11 mouse cellular contexts compared by ENCODE assay signal in genomic region chr1:75361750-75362149, GRCm38 (mm10). TPM values are rescaled to one million over a fixed set of nuclear protein-coding genes. Genes with fewer than 3 reads are reported as not detected.
DNase-seq lines count a peak whose midpoint lies in the region; ATAC-seq and TF ChIP-seq lines count a peak whose summit lies in the region.
"Had no signal": no experiment of that assay in that cellular context is flagged by ENCODE, and none has a peak within 500 bp of the region (broad histone marks: within the 10 kb centered on the region; RNA-seq: fewer than 3 reads in every experiment).

No protein-coding gene starts in this region.

- peaks cover 10% of the 10 kb centered on the region for H3K79me3 ChIP-seq in C2C12 (ENCODE audit: low read depth)

- peak overlapping the region; percentile 13; the same call in 1 of the 2 replicates for H3K4me2 ChIP-seq in kidney, embryonic 16.5 days (replicated peaks; ENCODE audit: low read depth, low read length)
- H3K4me2 ChIP-seq in intestine, embryonic 14.5 days (ENCODE audit: low read length), result peak overlapping the region; percentile 73; the same call in 1 of the 2 replicates

- peak overlapping the region; percentile 55 for H3ac ChIP-seq in C2C12 (ENCODE audit: control insufficient read depth, insufficient read length, low read depth)

- peaks cover 39% of the 10 kb centered on the region for H3K4me1 ChIP-seq in kidney, embryonic 16.5 days (ENCODE audit: insufficient read depth, low read length)
- H3K4me1 ChIP-seq in intestine, embryonic 14.5 days (replicated peaks; ENCODE audit: control insufficient read depth, insufficient read depth, low read length), result peaks cover 3% of the 10 kb centered on the region; the same call in 1 of the 2 replicates
- peaks cover 33% of the 10 kb centered on the region for H3K4me1 ChIP-seq in embryonic facial prominence, embryonic 10.5 days

- H3K9me3 ChIP-seq in kidney, embryonic 16.5 days (ENCODE audit: low read length), result no peaks in the 10 kb centered on the region
- no peaks in the 10 kb centered on the region for H3K9me3 ChIP-seq in intestine, embryonic 14.5 days (ENCODE audit: control insufficient read depth, low read length)
- H3K9me3 ChIP-seq in embryonic facial prominence, embryonic 10.5 days, result no peaks in the 10 kb centered on the region
- H3K9me3 ChIP-seq: hindbrain, embryonic 12.5 days had no signal

- H3K36me3 ChIP-seq in kidney, embryonic 16.5 days (ENCODE audit: insufficient read depth, low read length), result no peaks in the 10 kb centered on the region
- H3K36me3 ChIP-seq in C2C12 (ENCODE audit: control insufficient read depth, insufficient read depth), result no peaks in the 10 kb centered on the region
- 0 out of 2 replicates have a peak, but pooled peaks cover 7% of the 10 kb centered on the region for H3K36me3 ChIP-seq in intestine, embryonic 14.5 days (ENCODE audit: control insufficient read depth, insufficient read depth, low read length)
- no peaks in the 10 kb centered on the region for H3K36me3 ChIP-seq in embryonic facial prominence, embryonic 10.5 days (replicated peaks)
- H3K36me3 ChIP-seq: hindbrain, embryonic 12.5 days had no signal

- no peak overlapping the region for H3K9ac ChIP-seq in kidney, embryonic 16.5 days (replicated peaks; ENCODE audit: low read length)
- H3K9ac ChIP-seq in intestine, embryonic 14.5 days (ENCODE audit: low read length), result no peak overlapping the region
- H3K9ac ChIP-seq: hindbrain, embryonic 12.5 days had no signal

- no peak for TF ChIP-seq CTCF in C2C12 (IDR thresholded peaks at IDR 0.05; ENCODE audit: control insufficient read depth, insufficient read depth, insufficient read length)

- 32% methylated on average over 4 of the region's 4 CpGs for WGBS in kidney, embryonic 16.5 days
- WGBS in intestine, embryonic 14.5 days, result 33% methylated on average over 4 of the region's 4 CpGs
- WGBS in embryonic facial prominence, embryonic 10.5 days, result 32% methylated on average over 4 of the region's 4 CpGs

- ATAC-seq in kidney, embryonic 16.5 days (ENCODE audit: low FRiP score, low TSS enrichment), result no peak
- ATAC-seq in intestine, embryonic 14.5 days (replicated peaks; ENCODE audit: low FRiP score, low TSS enrichment, low read depth), result no peak
- no peak for ATAC-seq in megakaryocyte, adult 5-6 weeks (ENCODE audit: poor library complexity, severe bottlenecking)

- DNase-seq in kidney, adult 18-20 months, result no peak
- peak; percentile 87 for DNase-seq in adipocyte (ENCODE audit: low spot score)
- no peak for DNase-seq in intestine, embryonic 14.5 days (ENCODE audit: low spot score)
- DNase-seq in yolk sac, embryonic 10.5 days (ENCODE audit: low spot score), result no peak
- DNase-seq in embryonic facial prominence, embryonic 10.5 days (ENCODE audit: low spot score), result no peak
- DNase-seq: cerebellum, adult 11-12 months; midbrain, embryonic 14.5 days had no signal

- peaks cover 27% of the 10 kb centered on the region; the same call in 1 of the 2 replicates for H3K27me3 ChIP-seq in kidney, embryonic 16.5 days (ENCODE audit: insufficient read depth, low read length)
- no peaks in the 10 kb centered on the region for H3K27me3 ChIP-seq in C2C12 (ENCODE audit: control insufficient read depth, insufficient read depth, insufficient read length)
- H3K27me3 ChIP-seq in intestine, embryonic 14.5 days (replicated peaks; ENCODE audit: control insufficient read depth, insufficient read depth, low read length), result peaks cover 6% of the 10 kb centered on the region; the same call in 1 of the 2 replicates
- H3K27me3 ChIP-seq in embryonic facial prominence, embryonic 10.5 days (replicated peaks; ENCODE audit: low read depth, poor library complexity, severe bottlenecking), result peaks cover 70% of the 10 kb centered on the region

- no peak overlapping the region for H3K4me3 ChIP-seq in kidney, embryonic 16.5 days (ENCODE audit: low read length)
- H3K4me3 ChIP-seq in C2C12 (ENCODE audit: insufficient read depth, poor library complexity, severe bottlenecking), result no peak overlapping the region
- no peak overlapping the region for H3K4me3 ChIP-seq in intestine, embryonic 14.5 days (ENCODE audit: low read depth, low read length)
- no peak overlapping the region for H3K4me3 ChIP-seq in embryonic facial prominence, embryonic 10.5 days
- H3K4me3 ChIP-seq: hindbrain, embryonic 12.5 days had no signal

- H3K27ac ChIP-seq in kidney, embryonic 16.5 days (ENCODE audit: low read length), result no peak overlapping the region
- H3K27ac ChIP-seq in intestine, embryonic 14.5 days (ENCODE audit: low read depth), result no peak overlapping the region
- no peak overlapping the region for H3K27ac ChIP-seq in embryonic facial prominence, embryonic 10.5 days (replicated peaks)
- H3K27ac ChIP-seq: hindbrain, embryonic 12.5 days had no signal

- peaks cover 31% of the 10 kb centered on the region for H3K79me2 ChIP-seq in C2C12 (ENCODE audit: control insufficient read depth, insufficient read depth)

TF ChIP-seq in C2C12, 6 proteins besides CTCF, POLR2A, EP300 and RAD21:
- no peak for TF ChIP-seq MAX (IDR thresholded peaks at IDR 0.05)
- no peak for TF ChIP-seq USF1 (IDR thresholded peaks at IDR 0.05; ENCODE audit: low read depth)
- no peak for TF ChIP-seq CEBPB (IDR thresholded peaks at IDR 0.05; ENCODE audit: low read depth)
- no peak for TF ChIP-seq FOSL1 (IDR thresholded peaks at IDR 0.05; ENCODE audit: insufficient read depth, low read length, poor library complexity, severe bottlenecking)
- TF ChIP-seq MYOG (IDR thresholded peaks at IDR 0.05; ENCODE audit: control insufficient read depth, extremely low read depth, insufficient read length), result no peak
- TF ChIP-seq MYOD1 (IDR thresholded peaks at IDR 0.05; ENCODE audit: control insufficient read depth, insufficient read length, low read depth), result no peak

RNA-seq across cellular contexts. Expression of gene Des, which starts 1.6 kb away (rescaled TPM):
- 41.6 and 53.6 TPM in 2 replicates for polyA plus RNA-seq in kidney, embryonic 16.5 days (2015; fragmentation: Nextera tagmentation; extraction: Ambion mirVana)
- polyA plus RNA-seq in C2C12 (2012; fragmentation: generic; extraction: Trizol), result 657 TPM
- polyA plus RNA-seq in intestine, embryonic 14.5 days (2014; fragmentation: Nextera tagmentation; extraction: Ambion mirVana), result 72.4 and 73.2 TPM in 2 replicates
- not detected in 2 replicates for total RNA-seq in megakaryocyte, adult 5-6 weeks (2015)
- total RNA-seq in megakaryocyte, adult 5-6 weeks (2017), result not detected in 2 replicates
- polyA plus RNA-seq in embryonic facial prominence, embryonic 10.5 days (2016; fragmentation: Nextera tagmentation; extraction: Ambion mirVana), result 10.4 and 15.6 TPM in 2 replicates

RNA-seq across cellular contexts. Expression of gene Speg, which starts 13.3 kb away (rescaled TPM):
- polyA plus RNA-seq in kidney, embryonic 16.5 days (2015; fragmentation: Nextera tagmentation; extraction: Ambion mirVana), result 61.4 and 61.5 TPM in 2 replicates
- 29.4 TPM for polyA plus RNA-seq in C2C12 (2012; fragmentation: generic; extraction: Trizol)
- 46.7 and 55.2 TPM in 2 replicates for polyA plus RNA-seq in intestine, embryonic 14.5 days (2014; fragmentation: Nextera tagmentation; extraction: Ambion mirVana)
- not detected in 2 replicates for total RNA-seq in megakaryocyte, adult 5-6 weeks (2015)
- 0.11 TPM in 1 of 2 replicates, not detected in the other for total RNA-seq in megakaryocyte, adult 5-6 weeks (2017)
- 30.2 and 30.6 TPM in 2 replicates for polyA plus RNA-seq in embryonic facial prominence, embryonic 10.5 days (2016; fragmentation: Nextera tagmentation; extraction: Ambion mirVana)

RNA-seq across cellular contexts. Expression of gene Dnpep, which starts 44.0 kb away (rescaled TPM):
- polyA plus RNA-seq in kidney, embryonic 16.5 days (2015; fragmentation: Nextera tagmentation; extraction: Ambion mirVana), result 168 and 184 TPM in 2 replicates
- polyA plus RNA-seq in C2C12 (2012; fragmentation: generic; extraction: Trizol), result 134 TPM
- polyA plus RNA-seq in intestine, embryonic 14.5 days (2014; fragmentation: Nextera tagmentation; extraction: Ambion mirVana), result 133 and 137 TPM in 2 replicates
- total RNA-seq in megakaryocyte, adult 5-6 weeks (2015), result 26.2 and 32.0 TPM in 2 replicates
- 31.1 and 35.9 TPM in 2 replicates for total RNA-seq in megakaryocyte, adult 5-6 weeks (2017)
- 144 and 150 TPM in 2 replicates for polyA plus RNA-seq in embryonic facial prominence, embryonic 10.5 days (2016; fragmentation: Nextera tagmentation; extraction: Ambion mirVana)
